Mouse (Mus musculus): ENCODE measurements around the gene Cbx2. TPM values are rescaled to one million over a fixed set of nuclear protein-coding genes. Genes with fewer than 3 reads are reported as not detected.
A peak's percentile ranks its signal among the peaks of the same experiment; 100 is the strongest.

Gene Cbx2
- polyA plus RNA-seq, 1 experiment from 2014 or later, result 6.9 TPM

DNA sequence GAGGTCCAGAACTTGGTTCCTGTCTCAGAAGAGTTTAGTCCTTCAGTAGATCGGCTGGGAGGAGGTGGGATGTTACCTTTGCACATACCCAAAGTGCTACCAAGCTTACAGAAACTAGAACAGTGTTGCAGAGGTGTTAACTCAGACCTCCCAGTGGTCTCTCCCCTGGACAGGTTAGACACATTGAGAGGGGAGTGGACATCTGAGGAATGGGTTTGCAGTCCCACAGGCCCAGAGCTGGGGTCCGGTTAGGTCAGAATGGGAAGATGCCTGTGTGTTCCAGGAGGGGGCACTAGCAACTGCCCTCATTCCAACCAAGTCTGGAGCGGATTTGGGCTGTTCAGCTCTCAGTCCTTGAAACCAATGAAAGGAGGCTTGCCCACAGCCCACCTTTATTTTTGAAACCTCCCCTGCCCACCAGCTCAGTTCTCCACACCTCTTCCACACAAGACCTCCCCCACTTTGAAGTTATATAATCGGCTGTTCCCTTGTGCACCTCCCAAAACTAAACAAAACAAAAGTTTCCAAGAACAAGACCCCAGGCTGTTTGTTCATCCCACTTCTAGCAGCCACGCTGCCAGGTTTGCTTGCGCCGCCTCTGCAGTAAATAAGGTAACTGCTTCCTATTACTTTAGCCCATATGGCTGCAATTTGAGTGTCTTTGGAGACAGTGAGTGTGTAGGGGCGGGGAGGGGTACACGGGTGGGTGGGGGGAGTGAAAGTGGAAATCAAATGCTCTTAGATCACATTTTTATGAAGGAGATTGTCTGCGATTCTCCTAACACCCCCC, 21.2 kb downstream of the Cbx2 start:
- DNase-seq (ENCODE audit: low spot score), result peak; percentile 64
- Histone ChIP-seq H3K9me3 (ENCODE audit: low read length) (no peaks in the 10 kb centered on the region), H3K4me3 (ENCODE audit: low read depth, low read length) (no peak overlapping the region), H3K4me1 (ENCODE audit: insufficient read depth, low read depth, low read length) (peaks cover 23% of the 10 kb centered on the region), H3K27ac (ENCODE audit: low read length) (no peak overlapping the region), H3K27me3 (replicated peaks; ENCODE audit: insufficient read depth, low read length) (peaks cover 71% of the 10 kb centered on the region), H3K36me3 (ENCODE audit: insufficient read depth, low read length) (no peaks in the 10 kb centered on the region), H3K4me2 (replicated peaks; ENCODE audit: low read depth, low read length) (0 out of 2 replicates have a peak overlapping the region, but pooled peaks have one; percentile 14), H3K9ac (replicated peaks; ENCODE audit: low read depth) (no peak overlapping the region)
- no peak for ATAC-seq
- 8% methylated on average over 10 of the region's 10 CpGs for WGBS
- TF ChIP-seq CTCF (IDR thresholded peaks at IDR 0.05) (peak; percentile 70), EP300 (IDR thresholded peaks at IDR 0.05) (no peak)

DNA sequence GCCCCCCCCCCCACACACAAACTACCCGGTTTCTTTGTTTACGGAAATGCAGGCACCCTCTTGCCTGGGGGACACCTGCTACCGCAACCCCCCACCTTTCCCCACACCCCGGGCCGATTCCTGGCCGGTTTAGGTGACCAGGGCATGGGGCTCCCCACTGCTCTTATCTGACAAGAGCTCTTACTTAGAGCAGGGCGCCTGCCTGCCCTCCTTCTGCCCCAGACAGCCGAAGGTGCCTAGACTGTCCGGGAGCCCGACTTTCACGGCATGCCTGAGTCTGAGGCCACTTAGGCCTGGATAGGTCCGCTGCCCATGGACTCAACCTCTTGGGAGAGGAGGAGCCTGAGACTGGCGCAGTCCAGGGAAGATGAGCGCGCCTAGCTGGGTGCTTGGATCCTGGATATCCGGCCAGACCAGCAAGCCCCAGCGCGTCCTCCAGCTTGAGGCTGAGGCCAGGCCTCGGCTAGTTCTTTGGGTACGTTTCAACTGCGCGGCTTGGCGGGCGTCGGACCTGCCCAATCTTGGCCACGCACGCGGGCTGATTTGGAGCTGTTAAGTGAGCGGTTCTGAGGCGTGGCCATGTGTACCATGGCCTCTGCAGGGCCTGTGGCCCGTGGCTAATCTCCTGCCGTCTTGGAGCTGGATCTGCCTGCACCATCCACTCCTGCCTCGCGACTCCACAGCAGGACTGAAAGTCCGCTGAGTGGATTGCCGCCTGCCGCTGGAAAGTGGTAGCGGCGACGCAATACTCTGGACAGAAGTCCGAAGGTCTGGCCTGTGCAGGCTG, 22.0 kb downstream of the Cbx2 start:
- peak; percentile 63 for TF ChIP-seq CTCF (IDR thresholded peaks at IDR 0.05)
- TF ChIP-seq EP300 (IDR thresholded peaks at IDR 0.05), result no peak
- no peak overlapping the region for H3K27ac ChIP-seq (ENCODE audit: low read length)
- H3K36me3 ChIP-seq (ENCODE audit: insufficient read depth, low read length), result no peaks in the 10 kb centered on the region
- no peak overlapping the region for H3K4me3 ChIP-seq (ENCODE audit: low read depth, low read length)
- H3K4me1 ChIP-seq (ENCODE audit: insufficient read depth, low read depth, low read length), result peaks cover 23% of the 10 kb centered on the region
- 3% methylated on average over 41 of the region's 41 CpGs for WGBS
- peak overlapping the region; percentile 14; the same call in 1 of the 2 replicates for H3K4me2 ChIP-seq (replicated peaks; ENCODE audit: low read depth, low read length)
- no peaks in the 10 kb centered on the region for H3K9me3 ChIP-seq (ENCODE audit: low read length)
- peaks cover 79% of the 10 kb centered on the region for H3K27me3 ChIP-seq (replicated peaks; ENCODE audit: insufficient read depth, low read length)
- no peak for ATAC-seq
- peak; percentile 59 for DNase-seq (ENCODE audit: low spot score)
- H3K9ac ChIP-seq (replicated peaks; ENCODE audit: low read depth), result no peak overlapping the region

DNA sequence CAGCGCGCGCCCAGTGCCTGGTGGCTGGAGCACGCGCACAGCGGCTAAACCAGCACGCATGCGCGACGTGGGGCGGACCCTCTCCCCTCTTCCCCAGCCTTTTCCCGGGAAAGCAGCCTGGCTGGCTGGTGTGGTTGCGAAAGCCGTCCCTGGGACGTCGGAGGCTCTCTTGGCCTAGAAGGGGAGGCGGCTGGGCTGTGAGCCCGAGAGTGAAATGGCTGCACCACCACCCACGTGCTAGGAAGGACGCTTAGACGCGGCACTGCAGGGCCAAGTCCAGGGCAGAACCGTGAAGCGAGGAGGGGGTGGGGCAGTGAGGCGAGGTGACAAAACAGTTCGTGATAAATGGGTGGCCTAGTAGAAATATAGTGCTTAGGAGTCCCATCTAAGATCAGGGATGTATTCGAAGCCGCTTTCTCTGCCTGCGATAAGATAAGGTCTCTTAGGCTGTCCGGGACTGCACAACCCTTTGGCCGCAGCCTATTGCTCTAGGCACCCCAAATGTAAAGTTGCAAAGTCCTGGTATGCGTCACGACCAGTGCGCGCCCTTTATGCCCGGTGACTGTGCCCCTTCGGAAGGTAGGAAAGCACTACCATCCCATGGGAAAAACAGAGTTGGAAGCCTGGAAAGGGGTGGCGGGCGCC, 24.0 kb downstream of the Cbx2 start:
- peak; percentile 92 for DNase-seq (ENCODE audit: low spot score)
- peaks cover 95% of the 10 kb centered on the region for H3K27me3 ChIP-seq (replicated peaks; ENCODE audit: insufficient read depth, low read length)
- no peaks in the 10 kb centered on the region for H3K9me3 ChIP-seq (ENCODE audit: low read length)
- no peak overlapping the region for H3K27ac ChIP-seq (ENCODE audit: low read length)
- 1% methylated on average over 39 of the region's 39 CpGs for WGBS
- ATAC-seq, result peak; percentile 75
- 0 out of 2 replicates have a peak overlapping the region, but pooled peaks have one; percentile 14 for H3K4me2 ChIP-seq (replicated peaks; ENCODE audit: low read depth, low read length)
- H3K4me3 ChIP-seq (ENCODE audit: low read depth, low read length), result peak overlapping the region; percentile 3; the same call in 1 of the 2 replicates
- no peak overlapping the region for H3K9ac ChIP-seq (replicated peaks; ENCODE audit: low read depth)
- no peaks in the 10 kb centered on the region for H3K36me3 ChIP-seq (ENCODE audit: insufficient read depth, low read length)
- peaks cover 15% of the 10 kb centered on the region for H3K4me1 ChIP-seq (ENCODE audit: insufficient read depth, low read depth, low read length)
- TF ChIP-seq EP300 (IDR thresholded peaks at IDR 0.05), result no peak
- no peak for TF ChIP-seq CTCF (IDR thresholded peaks at IDR 0.05)

DNA sequence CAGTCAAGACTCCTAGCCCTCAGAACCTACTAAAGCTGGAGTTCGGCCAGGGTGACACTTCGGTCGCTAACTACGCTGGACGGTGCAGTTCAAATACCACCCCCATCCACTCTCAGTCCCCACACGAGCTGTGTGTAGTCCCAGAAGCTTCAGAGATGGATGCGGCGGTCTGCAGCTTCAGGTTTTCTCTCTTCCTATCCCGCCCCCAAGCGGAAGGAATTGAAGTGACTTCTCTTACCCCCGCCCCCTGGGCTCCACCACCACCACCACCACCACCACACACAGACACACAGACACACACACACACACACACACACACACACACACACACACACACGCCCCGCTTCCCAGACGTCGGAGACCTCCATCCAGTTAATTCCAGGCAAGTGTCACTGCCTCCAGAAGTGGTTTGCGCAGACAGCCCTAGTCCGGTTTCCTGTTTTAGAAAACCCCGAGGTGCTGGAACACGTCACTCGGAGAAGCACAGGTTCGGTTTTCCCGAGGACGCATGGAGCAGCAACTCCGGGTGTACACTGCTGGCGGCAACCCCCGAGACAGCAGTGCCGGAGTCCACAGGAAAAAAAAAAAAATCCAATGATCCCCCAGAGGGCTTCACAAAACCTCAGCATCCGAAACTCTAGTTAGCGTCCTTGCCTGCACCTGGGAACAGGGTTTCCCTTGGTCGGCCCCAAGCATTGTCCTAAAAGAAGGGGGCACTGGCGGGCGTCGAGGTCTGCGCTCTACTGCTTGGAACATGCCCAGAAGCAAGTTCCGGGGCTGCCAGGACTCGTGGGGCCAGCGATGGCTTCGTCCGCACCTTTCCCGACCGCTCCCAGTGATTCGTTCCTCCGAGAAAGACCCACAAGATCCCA, 24.7 kb downstream of the Cbx2 start:
- H3K4me3 ChIP-seq (ENCODE audit: low read depth, low read length), result peak overlapping the region; percentile 3; the same call in 1 of the 2 replicates
- ATAC-seq, result peak; percentile 16

DNA sequence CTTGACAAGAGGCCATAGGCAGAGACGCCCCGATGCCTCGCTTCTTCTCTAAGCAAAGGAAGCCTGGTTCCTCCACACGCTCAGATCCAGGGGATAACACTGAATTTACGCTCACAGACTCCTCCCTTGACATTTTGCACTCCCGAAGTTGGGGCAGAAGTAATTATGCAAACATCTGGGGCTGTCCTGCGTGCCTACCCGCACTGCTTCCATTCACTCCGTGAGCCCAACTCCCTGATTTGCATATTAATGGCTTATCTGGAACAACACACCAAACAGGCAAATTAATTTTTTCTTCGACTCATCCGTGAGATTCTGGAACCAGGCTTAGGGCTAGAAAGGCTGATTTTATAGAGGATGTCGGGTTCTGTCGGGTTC, 25.4 kb downstream of the Cbx2 start:
- H3K4me2 ChIP-seq (replicated peaks; ENCODE audit: low read depth, low read length), result no peak overlapping the region
- ATAC-seq (no peak), DNase-seq (ENCODE audit: low spot score) (no peak)
- H3K27ac ChIP-seq (ENCODE audit: low read length), result no peak overlapping the region
- WGBS, result 1% methylated on average over 13 of the region's 13 CpGs
- no peaks in the 10 kb centered on the region for H3K36me3 ChIP-seq (ENCODE audit: insufficient read depth, low read length)
- no peak for TF ChIP-seq CTCF (IDR thresholded peaks at IDR 0.05)
- TF ChIP-seq EP300 (IDR thresholded peaks at IDR 0.05), result no peak
- H3K27me3 ChIP-seq (replicated peaks; ENCODE audit: insufficient read depth, low read length), result peaks cover 94% of the 10 kb centered on the region
- H3K9ac ChIP-seq (replicated peaks; ENCODE audit: low read depth), result no peak overlapping the region
- no peaks in the 10 kb centered on the region for H3K9me3 ChIP-seq (ENCODE audit: low read length)
- no peak overlapping the region for H3K4me3 ChIP-seq (ENCODE audit: low read depth, low read length)
- peaks cover 19% of the 10 kb centered on the region for H3K4me1 ChIP-seq (ENCODE audit: insufficient read depth, low read depth, low read length)

More for the DNA sequence above, 24.7 kb downstream of the Cbx2 start:
- peak; percentile 47 for TF ChIP-seq CTCF (IDR thresholded peaks at IDR 0.05)
- no peak for TF ChIP-seq EP300 (IDR thresholded peaks at IDR 0.05)
- Histone ChIP-seq H3K9me3 (ENCODE audit: low read length) (no peaks in the 10 kb centered on the region), H3K27ac (ENCODE audit: low read length) (no peak overlapping the region), H3K9ac (replicated peaks; ENCODE audit: low read depth) (no peak overlapping the region), H3K36me3 (ENCODE audit: insufficient read depth, low read length) (no peaks in the 10 kb centered on the region), H3K4me2 (replicated peaks; ENCODE audit: low read depth, low read length) (peak overlapping the region; percentile 11; the same call in 1 of the 2 replicates), H3K4me1 (ENCODE audit: insufficient read depth, low read depth, low read length) (peaks cover 15% of the 10 kb centered on the region), H3K27me3 (replicated peaks; ENCODE audit: insufficient read depth, low read length) (peaks cover 95% of the 10 kb centered on the region)
- under 1% methylated on average over 37 of the region's 43 CpGs for WGBS
- DNase-seq (ENCODE audit: low spot score), result peak; percentile 54
